Mouse (Mus musculus): Measurements from ENCODE around the gene Tex33. TPM values are rescaled to one million over a fixed set of nuclear protein-coding genes. Genes with fewer than 3 reads are reported as not detected.

The Tex33 gene
- total and polyA plus RNA-seq, 3 experiments: 4.3 to 4.7 TPM; not detected in 1

GRCm38 (mm10) chr15:78422046-78422956 is 26.6 kb upstream of the Tex33 start (continued):
- TF ChIP-seq MAZ (IDR thresholded peaks at IDR 0.05; ENCODE audit: low read depth, low read length) (peak; percentile 42; the same call in 1 of the 2 replicates), MXI1 (IDR thresholded peaks at IDR 0.05; ENCODE audit: low read depth, low read length) (0 out of 2 replicates have a peak, but pooled peaks have one; percentile 23), NELFE (IDR thresholded peaks at IDR 0.05; ENCODE audit: low read depth, low read length) (no peak), JUND (IDR thresholded peaks at IDR 0.05; ENCODE audit: low read depth, low read length) (no peak), POLR2A (IDR thresholded peaks at IDR 0.05; ENCODE audit: control insufficient read depth in 1 of 2, insufficient read depth in 1 of 2, low read depth in 1 of 2, low read length in 2 of 2, poor library complexity in 1 of 2) (no peak), ELF1 (IDR thresholded peaks at IDR 0.05; ENCODE audit: low read depth, low read length) (0 out of 2 replicates have a peak, but pooled peaks have one; percentile 33), ZC3H11A (IDR thresholded peaks at IDR 0.05; ENCODE audit: low read depth, low read length) (peak; percentile 74), SIN3A (IDR thresholded peaks at IDR 0.05; ENCODE audit: low read length) (peak; percentile 38; the same call in 1 of the 2 replicates), MEF2A (IDR thresholded peaks at IDR 0.05; ENCODE audit: extremely low read depth, insufficient replicate concordance, low read depth, low read length, poor library complexity, severe bottlenecking) (no peak), E2F4 (IDR thresholded peaks at IDR 0.05; ENCODE audit: borderline replicate concordance, low read depth, low read length) (no peak), ZMIZ1 (IDR thresholded peaks at IDR 0.05; ENCODE audit: low read depth, low read length) (no peak), MYB (IDR thresholded peaks at IDR 0.05; ENCODE audit: low read depth, low read length) (no peak), POLR2AphosphoS5 (IDR thresholded peaks at IDR 0.05; ENCODE audit: borderline replicate concordance, low read depth, low read length) (no peak), CHD2 (IDR thresholded peaks at IDR 0.05; ENCODE audit: low read length) (no peak), TAL1 (IDR thresholded peaks at IDR 0.05; ENCODE audit: low read length) (no peak)

- H3K36me3 ChIP-seq (ENCODE audit: control insufficient read depth in 1 of 2, insufficient read depth in 2 of 2, low read length in 2 of 2): peaks cover 0 to 2% of the 10 kb centered on the region in 2 experiments; a peak in 1 of 4 replicates
- H3K27me3 ChIP-seq (ENCODE audit: control insufficient read depth in 1 of 2, insufficient read depth in 2 of 2, low read length in 2 of 2): peaks cover 0 to 3% of the 10 kb centered on the region in 2 experiments; a peak in 2 of 4 replicates
- peak overlapping the region; percentile 10 to 17; a peak in 2 of 4 replicates for H3K4me3 ChIP-seq (ENCODE audit: control insufficient read depth in 1 of 2, insufficient read depth in 1 of 2, low read depth in 2 of 2, low read length in 2 of 2)
- peaks cover 0 to 5% of the 10 kb centered on the region in 2 experiments; a peak in 1 of 4 replicates for H3K4me1 ChIP-seq (ENCODE audit: control insufficient read depth in 1 of 2, insufficient read depth in 2 of 2, low read length in 2 of 2)
- no peaks in the 10 kb centered on the region for H3K9me3 ChIP-seq (replicated peaks; ENCODE audit: insufficient read depth, low read length)
- peak; percentile 48 for DNase-seq (ENCODE audit: low read depth, low spot score)
- H3K79me2 ChIP-seq (ENCODE audit: control insufficient read depth, insufficient read depth, low read length, poor library complexity): no peaks in the 10 kb centered on the region
- no peak overlapping the region for H3K27ac ChIP-seq (ENCODE audit: control insufficient read depth, low read depth, low read length)
- TF ChIP-seq GATA1 (IDR thresholded peaks at IDR 0.05; ENCODE audit: low read depth, low read length) (no peak), MYB (IDR thresholded peaks at IDR 0.05; ENCODE audit: low read depth, low read length) (no peak), ZMIZ1 (IDR thresholded peaks at IDR 0.05; ENCODE audit: low read depth, low read length) (no peak), NELFE (IDR thresholded peaks at IDR 0.05; ENCODE audit: low read depth, low read length) (no peak), HCFC1 (IDR thresholded peaks at IDR 0.05; ENCODE audit: low read depth, low read length) (no peak), ELF1 (IDR thresholded peaks at IDR 0.05; ENCODE audit: low read depth, low read length) (no peak), CTCF (IDR thresholded peaks at IDR 0.05 in 2 of 3, conservative IDR thresholded peaks at IDR 0.05 in 1 of 3; ENCODE audit: control insufficient read depth in 1 of 3, insufficient read depth in 1 of 3, low read depth in 2 of 3, low read length in 3 of 3, poor library complexity in 1 of 3, severe bottlenecking in 1 of 3) (no peak), RAD21 (IDR thresholded peaks at IDR 0.05; ENCODE audit: low read depth, low read length) (no peak), TCF12 (IDR thresholded peaks at IDR 0.05; ENCODE audit: low read depth, low read length) (no peak), ZC3H11A (IDR thresholded peaks at IDR 0.05; ENCODE audit: low read depth, low read length) (no peak), NRF1 (IDR thresholded peaks at IDR 0.05; ENCODE audit: insufficient read depth, low read depth, low read length, poor library complexity, severe bottlenecking) (no peak), CHD1 (IDR thresholded peaks at IDR 0.05; ENCODE audit: low read depth, low read length) (no peak), MYC (IDR thresholded peaks at IDR 0.05; ENCODE audit: low read depth, low read length) (no peak), MAZ (IDR thresholded peaks at IDR 0.05; ENCODE audit: low read depth, low read length) (no peak), UBTF (IDR thresholded peaks at IDR 0.05; ENCODE audit: borderline replicate concordance, insufficient read depth, low read depth, low read length) (no peak), ETS1 (IDR thresholded peaks at IDR 0.05; ENCODE audit: low read depth, low read length) (no peak), USF2 (IDR thresholded peaks at IDR 0.05; ENCODE audit: borderline replicate concordance in 1 of 2, insufficient read depth in 1 of 2, low read depth in 1 of 2, low read length in 2 of 2) (no peak), TBP (IDR thresholded peaks at IDR 0.05; ENCODE audit: low read depth, low read length) (no peak)
- H3K9ac ChIP-seq (ENCODE audit: control insufficient read depth, low read depth, low read length, poor library complexity, severe bottlenecking): peak overlapping the region; percentile 7; the same call in 1 of the 2 replicates
Observed at GRCm38 (mm10) chr15:78420395-78420794, 24.7 kb upstream of the Tex33 start.

All from MEL (cell line).